Mouse (Mus musculus): ENCODE measurements at regions not wholly inside any gene's neighbourhood (a gene's known extent, or its start where the extent isn't known, plus 50 kb on each side); places are given as distances from the start of the nearest gene placed in this dataset.

DNA sequence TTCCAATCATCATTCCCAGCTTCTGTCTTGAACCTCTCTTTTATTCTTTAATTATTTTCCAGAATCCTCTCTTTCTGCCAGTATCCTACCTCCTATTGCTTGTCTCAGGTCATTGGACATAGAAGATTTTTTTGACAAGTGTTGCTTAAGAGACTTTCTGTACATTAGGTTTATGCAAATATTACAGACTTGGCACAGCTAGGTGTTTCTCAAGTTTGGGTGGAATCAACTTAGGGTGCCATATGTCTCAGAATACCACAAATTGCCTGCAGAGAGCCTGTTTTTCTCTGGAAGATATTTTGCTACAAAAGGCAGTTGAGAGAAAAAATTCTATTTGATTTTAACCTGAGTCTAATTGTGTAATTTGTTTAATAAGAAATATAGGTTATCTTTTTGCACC lies 386.9 kb upstream of the Tacstd2 start:
- TF ChIP-seq POLR2A (IDR thresholded peaks at IDR 0.05; ENCODE audit: low read depth, low read length) (no peak), CTCF (conservative IDR thresholded peaks at IDR 0.05; ENCODE audit: insufficient read depth, insufficient read length, low read depth, low read length) (no peak)

All from kidney, adult 2 months (tissue).